Mouse (Mus musculus): ENCODE results near the gene Gm9844. TPM values are rescaled to one million over a fixed set of nuclear protein-coding genes. Genes with fewer than 3 reads are reported as not detected.

Gene Gm9844
- polyA plus RNA-seq, 1 experiment from 2014 or later = 15.8 TPM

DNA sequence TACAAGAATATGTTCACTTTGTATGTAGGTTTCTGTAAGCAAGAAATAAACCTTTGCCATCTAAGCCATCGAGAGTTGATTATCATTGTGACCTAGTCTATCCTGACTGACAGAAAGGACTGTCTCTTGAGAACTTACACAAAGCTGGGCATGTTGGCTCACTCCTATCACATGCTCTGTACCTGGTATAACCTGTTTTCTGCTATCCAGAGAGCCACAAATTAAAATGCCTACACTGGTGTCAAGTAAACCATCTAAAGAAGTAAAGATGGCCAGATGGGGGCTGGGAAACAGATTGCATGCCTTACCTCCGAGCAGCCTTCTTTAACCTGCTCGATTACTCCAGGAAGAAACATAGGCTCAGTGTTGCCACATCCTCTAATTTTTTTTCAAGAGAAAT, 15.6 kb downstream of the Gm9844 start:
- H3K4me1 ChIP-seq (replicated peaks; ENCODE audit: control insufficient read depth, insufficient read depth) = no peaks in the 10 kb centered on the region
- no peak overlapping the region for H3K9ac ChIP-seq (ENCODE audit: low read length)
- H3K36me3 ChIP-seq (ENCODE audit: control insufficient read depth, insufficient read depth, low read length) = no peaks in the 10 kb centered on the region
- no peak overlapping the region for H3K4me3 ChIP-seq (ENCODE audit: low read depth, low read length)
- no peak overlapping the region for H3K4me2 ChIP-seq (replicated peaks; ENCODE audit: low read depth)
- TF ChIP-seq EP300 (optimal IDR thresholded peaks at IDR 0.05) (no peak), CTCF (IDR thresholded peaks at IDR 0.05; ENCODE audit: low read depth) (no peak)
- H3K27me3 ChIP-seq (ENCODE audit: control insufficient read depth, insufficient read depth, low read length) = no peaks in the 10 kb centered on the region
- no peak for ATAC-seq (ENCODE audit: low FRiP score, low TSS enrichment)
- no peak for DNase-seq (ENCODE audit: low spot score)
- H3K27ac ChIP-seq (replicated peaks) = no peak overlapping the region
- no peaks in the 10 kb centered on the region for H3K9me3 ChIP-seq (ENCODE audit: control insufficient read depth, low read length)
- 57% methylated on average over 3 of the region's 3 CpGs for WGBS

DNA sequence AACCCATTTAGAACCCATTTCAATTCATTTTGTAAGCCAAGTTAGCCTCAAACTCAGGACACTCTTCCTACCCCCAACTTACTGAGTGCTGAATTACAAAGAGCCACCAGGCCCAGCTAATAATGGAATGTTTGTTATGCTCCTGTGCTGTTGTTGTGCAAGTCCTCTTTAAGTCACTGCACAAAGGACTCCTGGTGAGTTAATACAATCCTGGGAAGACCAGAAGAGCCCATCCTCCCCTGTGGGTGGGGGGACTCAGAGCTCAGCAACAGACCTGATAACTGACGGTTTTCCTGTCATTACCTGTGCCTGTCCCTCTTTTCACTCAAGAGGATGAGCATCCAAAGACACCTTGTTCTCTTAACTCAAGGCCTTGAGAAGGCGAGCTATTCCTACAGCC, 17.6 kb downstream of the Gm9844 start:
- TF ChIP-seq CTCF (IDR thresholded peaks at IDR 0.05; ENCODE audit: low read depth) = no peak
- no peak for TF ChIP-seq EP300 (optimal IDR thresholded peaks at IDR 0.05)
- Histone ChIP-seq H3K4me2 (replicated peaks; ENCODE audit: low read depth) (no peak overlapping the region), H3K27me3 (ENCODE audit: control insufficient read depth, insufficient read depth, low read length) (no peaks in the 10 kb centered on the region), H3K9ac (ENCODE audit: low read length) (no peak overlapping the region), H3K9me3 (ENCODE audit: control insufficient read depth, low read length) (no peaks in the 10 kb centered on the region), H3K27ac (replicated peaks) (no peak overlapping the region), H3K36me3 (ENCODE audit: control insufficient read depth, insufficient read depth, low read length) (no peaks in the 10 kb centered on the region), H3K4me3 (ENCODE audit: low read depth, low read length) (no peak overlapping the region), H3K4me1 (replicated peaks; ENCODE audit: control insufficient read depth, insufficient read depth) (no peaks in the 10 kb centered on the region)
- DNase-seq (ENCODE audit: low spot score) (no peak), ATAC-seq (ENCODE audit: low FRiP score, low TSS enrichment) (no peak)
- WGBS = 38% methylated on average over 2 of the region's 2 CpGs

DNA sequence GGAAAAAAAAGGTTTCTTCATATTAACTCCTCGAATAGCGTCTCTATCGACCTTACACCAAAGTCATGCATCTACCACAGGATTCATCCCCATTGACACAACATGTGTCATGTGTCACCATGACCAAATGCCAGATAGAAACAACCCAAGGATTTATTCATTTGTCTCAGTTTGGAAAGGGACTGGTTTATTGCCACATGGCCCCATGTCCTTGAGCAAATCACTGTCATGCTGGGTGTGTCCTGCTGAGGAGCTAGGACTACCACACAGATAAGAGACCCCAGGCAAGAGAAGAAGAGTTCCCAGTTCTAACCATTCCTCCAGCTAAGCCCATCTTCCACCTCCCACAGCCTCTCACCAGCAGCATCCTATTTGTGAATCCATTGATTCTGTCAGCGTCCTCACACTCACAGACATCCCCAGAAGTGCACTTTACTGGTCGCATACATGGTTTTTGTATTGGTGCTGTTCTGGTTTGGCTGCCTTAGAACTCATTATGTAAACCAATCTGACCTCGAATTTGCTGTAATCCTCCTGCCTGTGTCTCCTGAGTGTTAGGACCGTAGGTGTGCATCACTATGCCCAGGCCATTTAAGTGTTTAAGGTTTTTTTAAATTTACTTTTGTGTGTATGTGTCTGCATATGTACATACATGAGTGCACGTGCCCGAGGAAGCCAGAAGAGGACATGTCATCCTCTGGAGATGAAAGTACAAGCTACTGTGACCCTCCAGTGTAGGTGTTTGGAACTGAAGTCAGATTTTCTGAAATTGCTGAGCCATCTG, 20.6 kb downstream of the Gm9844 start:
- TF ChIP-seq CTCF (IDR thresholded peaks at IDR 0.05; ENCODE audit: low read depth) = no peak
- TF ChIP-seq EP300 (optimal IDR thresholded peaks at IDR 0.05) = no peak
- H3K4me2 ChIP-seq (replicated peaks; ENCODE audit: low read depth) = no peak overlapping the region
- H3K4me3 ChIP-seq (ENCODE audit: low read depth, low read length) = no peak overlapping the region
- ATAC-seq (ENCODE audit: low FRiP score, low TSS enrichment) (no peak), DNase-seq (ENCODE audit: low spot score) (no peak)
- no peaks in the 10 kb centered on the region; the same call in 1 of the 2 replicates for H3K36me3 ChIP-seq (ENCODE audit: control insufficient read depth, insufficient read depth, low read length)
- H3K27me3 ChIP-seq (ENCODE audit: control insufficient read depth, insufficient read depth, low read length) = no peaks in the 10 kb centered on the region
- no peak overlapping the region for H3K27ac ChIP-seq (replicated peaks)
- H3K9ac ChIP-seq (ENCODE audit: low read length) = no peak overlapping the region
- H3K4me1 ChIP-seq (replicated peaks; ENCODE audit: control insufficient read depth, insufficient read depth) = peaks cover 9% of the 10 kb centered on the region; the same call in 1 of the 2 replicates
- 90% methylated on average over 9 of the region's 9 CpGs for WGBS
- H3K9me3 ChIP-seq (ENCODE audit: control insufficient read depth, low read length) = no peaks in the 10 kb centered on the region

DNA sequence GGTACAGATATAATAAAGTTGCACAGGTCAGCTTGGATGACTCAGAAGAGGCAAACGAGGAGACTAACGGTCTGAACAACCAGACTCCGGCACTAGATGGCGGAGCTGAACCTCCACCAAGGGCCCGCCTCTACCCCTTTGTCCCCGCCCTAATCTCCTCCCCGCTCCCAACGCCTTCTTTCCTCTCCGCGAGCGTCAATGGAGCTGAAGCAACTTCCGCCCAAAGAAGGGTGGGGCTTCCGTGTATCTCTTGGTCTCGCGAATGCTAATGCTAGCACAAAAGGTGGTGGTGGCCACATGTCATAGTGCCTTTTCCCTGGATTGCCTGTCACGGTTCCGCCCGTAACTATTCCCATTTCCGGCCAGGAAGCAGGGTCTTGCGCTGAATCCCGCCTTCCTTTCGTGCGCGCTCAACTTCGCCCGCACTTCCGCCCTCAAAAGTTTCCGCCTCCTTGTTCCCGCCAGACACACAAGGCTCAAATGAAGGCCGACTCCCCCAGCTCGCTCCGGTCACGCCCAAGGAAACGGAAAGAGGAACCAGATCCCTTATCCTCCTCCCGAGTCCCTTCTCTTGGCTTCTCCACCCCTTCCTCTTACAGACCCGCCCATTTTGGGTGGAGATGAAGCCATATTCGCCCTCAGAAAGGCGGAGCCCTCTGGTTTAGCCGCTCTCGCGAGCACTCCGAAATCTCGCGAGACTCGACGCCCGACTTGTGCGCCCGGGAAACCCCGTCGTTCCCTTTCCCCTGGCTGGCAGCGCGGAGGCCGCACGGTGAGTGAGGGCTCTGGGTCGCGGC, 22.1 kb downstream of the Gm9844 start, which contains the start of gene Rps19:
Gene Rps19, plus strand, starts transcription at position 476 of the 797 bp plus-strand sequence.
- WGBS = under 1% methylated on average over 51 of the region's 57 CpGs
- H3K27me3 ChIP-seq (ENCODE audit: control insufficient read depth, insufficient read depth, low read length) = no peaks in the 10 kb centered on the region
- peak; percentile 99 for DNase-seq (ENCODE audit: low spot score)

DNA sequence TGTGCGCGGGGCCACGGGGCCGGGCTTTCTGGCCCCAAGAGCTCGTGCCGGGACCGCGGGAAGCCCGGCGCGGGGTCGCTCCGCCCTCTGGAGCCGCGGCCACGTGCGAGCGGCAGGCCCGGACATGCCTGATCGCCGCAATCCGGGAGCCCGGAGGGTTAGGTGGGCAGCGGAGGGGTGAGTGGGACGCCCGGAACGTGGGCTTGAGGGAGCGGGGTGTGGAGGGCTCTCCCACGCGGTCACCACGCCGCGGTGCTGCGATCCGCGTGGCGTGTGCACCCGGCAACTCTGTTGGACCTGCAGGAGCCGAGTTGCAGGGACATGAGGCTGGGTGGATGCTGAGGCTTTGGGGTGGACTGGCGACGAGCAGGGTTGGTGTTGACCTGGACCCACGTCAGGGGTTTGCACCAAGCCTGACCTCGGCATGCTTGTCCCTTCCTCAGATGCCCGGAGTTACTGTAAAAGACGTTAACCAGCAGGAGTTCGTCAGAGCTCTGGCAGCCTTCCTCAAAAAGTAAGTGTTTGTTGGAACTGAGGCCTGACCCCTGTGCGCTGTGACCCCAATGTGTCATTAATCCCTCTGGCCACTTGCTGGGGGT, 22.8 kb downstream of the Gm9844 start:
- no peak for TF ChIP-seq EP300 (optimal IDR thresholded peaks at IDR 0.05)
- TF ChIP-seq CTCF (IDR thresholded peaks at IDR 0.05; ENCODE audit: low read depth) = no peak
- Histone ChIP-seq H3K4me3 (ENCODE audit: low read depth, low read length) (peak overlapping the region; percentile 100), H3K27ac (replicated peaks) (peak overlapping the region; percentile 97), H3K9ac (ENCODE audit: low read length) (peak overlapping the region; percentile 100), H3K36me3 (ENCODE audit: control insufficient read depth, insufficient read depth, low read length) (peaks cover 6% of the 10 kb centered on the region), H3K4me1 (replicated peaks; ENCODE audit: control insufficient read depth, insufficient read depth) (peaks cover 9% of the 10 kb centered on the region; the same call in 1 of the 2 replicates), H3K4me2 (replicated peaks; ENCODE audit: low read depth) (peak overlapping the region; percentile 74), H3K9me3 (ENCODE audit: control insufficient read depth, low read length) (no peaks in the 10 kb centered on the region), H3K27me3 (ENCODE audit: control insufficient read depth, insufficient read depth, low read length) (no peaks in the 10 kb centered on the region)
- DNase-seq (ENCODE audit: low spot score) (no peak), ATAC-seq (ENCODE audit: low FRiP score, low TSS enrichment) (0 out of 2 replicates have a peak, but pooled peaks have one; percentile 3)
- under 1% methylated on average over 47 of the region's 47 CpGs for WGBS

More for the DNA sequence above, 22.1 kb downstream of the Gm9844 start, which contains the start of gene Rps19:
- H3K9me3 ChIP-seq (ENCODE audit: control insufficient read depth, low read length) = no peaks in the 10 kb centered on the region
- peak within 1 kb of the TSS; percentile 100 for H3K9ac ChIP-seq (ENCODE audit: low read length)
- no peaks in the 10 kb centered on the region; the same call in none of the 2 replicates for H3K36me3 ChIP-seq (ENCODE audit: control insufficient read depth, insufficient read depth, low read length)
- peak; percentile 100 for TF ChIP-seq EP300 (optimal IDR thresholded peaks at IDR 0.05)
- TF ChIP-seq CTCF (IDR thresholded peaks at IDR 0.05; ENCODE audit: low read depth) = peak; percentile 73
- peak within 1 kb of the TSS; percentile 97 for H3K27ac ChIP-seq (replicated peaks)
- peak within 1 kb of the TSS; percentile 74 for H3K4me2 ChIP-seq (replicated peaks; ENCODE audit: low read depth)
- H3K4me1 ChIP-seq (replicated peaks; ENCODE audit: control insufficient read depth, insufficient read depth) = peaks cover 9% of the 10 kb centered on the region; the same call in 1 of the 2 replicates
- peak; percentile 97 for ATAC-seq (ENCODE audit: low FRiP score, low TSS enrichment)
- H3K4me3 ChIP-seq (ENCODE audit: low read depth, low read length) = peak within 1 kb of the TSS; percentile 100

All from stomach, postnatal 0 days (tissue).